Mouse (Mus musculus) cerebellum, adult 11-12 months (tissue): ENCODE measurements around the gene Zfp827.

Source experiments
- DNase-seq: peaks from one replicate; pipeline ENCODE4 v3.0.0; 2022

Zfp827 gene

GRCm38 (mm10) chr8:79226046-79226445 is 197.8 kb downstream of the Zfp827 start:
- no peak for DNase-seq

GRCm38 (mm10) chr8:79227194-79227593 is 199.0 kb downstream of the Zfp827 start:
- no peak for DNase-seq

- no peak for DNase-seq
Observed at GRCm38 (mm10) chr8:79227916-79228315, 199.7 kb downstream of the Zfp827 start.

GRCm38 (mm10) chr8:79229266-79229888 is 201.1 kb downstream of the Zfp827 start:
- DNase-seq, result no peak

GRCm38 (mm10) chr8:79239320-79239719 is 211.1 kb downstream of the Zfp827 start:
- DNase-seq, result no peak

GRCm38 (mm10) chr8:79239996-79240395 is 211.8 kb downstream of the Zfp827 start:
- no peak for DNase-seq
